Mouse (Mus musculus) stomach, embryonic 16.5 days (tissue): ENCODE results near the gene Casp8ap2. TPM values are rescaled to one million over a fixed set of nuclear protein-coding genes. Genes with fewer than 3 reads are reported as not detected.
A peak's percentile ranks its signal among the peaks of the same experiment; 100 is the strongest.

Experiments
- ATAC-seq: fragments of 200-750 bp; cut with Nextera tagmentation; 2 replicates; pipeline ENCODE4 v1.8.0; 2017; ENCODE audit warnings: moderate number of reproducible peaks, moderate TSS enrichment; ENCODE audit not compliant: insufficient read depth, low FRiP score
- H3K27ac ChIP-seq: fragments of 300-500 bp; sonication (generic); 2 replicates; pipeline ENCODE4 v1.5.1; 2014; ENCODE audit warnings: low read length
- H3K27me3 ChIP-seq: fragments of 300-500 bp; sonication (generic); 2 replicates; pipeline ENCODE4 v1.6.1; 2014; ENCODE audit warnings: low read length, control low read depth, mixed read lengths; ENCODE audit not compliant: control insufficient read depth, insufficient read depth
- H3K36me3 ChIP-seq: fragments of 300-500 bp; sonication (generic); 2 replicates; pipeline ENCODE4 v1.6.1; 2014; ENCODE audit warnings: low read length; ENCODE audit not compliant: control insufficient read depth, insufficient read depth
- H3K4me1 ChIP-seq: fragments of 300-500 bp; sonication (generic); 2 replicates; pipeline ENCODE4 v1.6.1; 2014; ENCODE audit warnings: low read length, control low read depth, mixed read lengths; ENCODE audit not compliant: control insufficient read depth, insufficient read depth
- H3K4me2 ChIP-seq: fragments of 300-500 bp; sonication (generic); 2 replicates; pipeline ENCODE4 v1.6.1; 2014; ENCODE audit warnings: low read depth, low read length, mixed read lengths
- H3K4me3 ChIP-seq: fragments of 300-500 bp; sonication (generic); replicated peaks from 2 replicates; pipeline ENCODE4 v1.5.1; 2014; ENCODE audit warnings: mild to moderate bottlenecking, low read length
- H3K9ac ChIP-seq: fragments of 300-500 bp; sonication (generic); 2 replicates; pipeline ENCODE4 v1.6.1; 2014; ENCODE audit warnings: low read length
- H3K9me3 ChIP-seq: fragments of 300-500 bp; sonication (generic); replicated peaks from 2 replicates; pipeline ENCODE4 v1.6.1; 2016; ENCODE audit warnings: low read length, control low read depth; ENCODE audit not compliant: control insufficient read depth
- WGBS: fragments of 180-500 bp; shearing (Covaris S2); extraction: QIAGEN DNeasy Blood & Tissue Kit; methylation state at CpG from one replicate; pipeline ENCODE4 v1.1.7; 2014; 5-methylcytosine and 5-hydroxymethylcytosine counted together
- polyA plus RNA-seq: library from polyadenylated mRNA; unstranded; fragments of >200 nt; fragmentation: Nextera tagmentation; extraction: Ambion mirVana; gene quantifications from 2 replicates; pipeline ENCODE4 v1.2.1, GENCODE M21; 2015

The Casp8ap2 gene
- polyA plus RNA-seq, 1 experiment from 2014 or later = 33.7 TPM

DNA sequence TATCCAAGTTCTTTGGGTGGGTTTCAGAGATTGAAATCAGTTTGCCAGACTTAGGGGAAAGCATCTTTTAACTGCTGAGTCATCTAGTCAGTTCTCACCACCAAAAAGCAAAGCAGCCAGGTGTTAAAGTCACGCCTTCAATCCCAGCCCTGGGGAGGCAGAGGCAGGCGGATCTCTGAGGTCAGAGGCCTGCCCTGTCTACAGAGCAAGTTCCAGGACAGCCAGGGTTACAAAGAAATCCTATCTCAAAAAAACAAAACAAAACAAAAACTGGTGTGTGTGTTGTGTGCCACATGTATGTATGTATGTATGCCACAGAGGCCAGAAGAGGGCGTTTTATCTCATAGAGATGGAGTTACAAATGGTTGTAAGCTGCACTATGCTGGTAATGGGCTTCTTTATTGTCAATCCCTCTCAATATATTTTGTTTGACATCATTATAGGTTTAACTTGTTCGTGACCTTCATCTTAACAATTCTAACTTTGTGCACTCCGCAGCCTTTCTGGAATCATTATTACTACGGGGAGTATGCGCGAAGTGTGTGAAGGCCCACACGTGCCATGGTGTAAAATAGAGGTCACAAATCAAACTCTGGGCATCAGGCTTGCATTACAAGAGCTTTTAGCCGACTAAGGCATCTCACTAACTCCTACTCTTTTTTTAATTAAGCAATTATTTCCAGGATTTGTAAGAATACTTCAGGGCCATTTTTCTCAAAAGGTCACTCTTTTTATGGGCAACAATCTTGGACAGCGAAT is 41.1 kb downstream of the Casp8ap2 start:
- H3K27me3 ChIP-seq = no peaks in the 10 kb centered on the region
- H3K4me2 ChIP-seq = peak overlapping the region; percentile 55
- H3K9ac ChIP-seq = peak overlapping the region; percentile 76
- peak; percentile 34; the same call in 1 of the 2 replicates for ATAC-seq
- peak overlapping the region; percentile 38; the same call in 1 of the 2 replicates for H3K27ac ChIP-seq
- H3K4me3 ChIP-seq = peak overlapping the region; percentile 80
- H3K4me1 ChIP-seq = peaks cover 6% of the 10 kb centered on the region; the same call in 1 of the 2 replicates
- H3K9me3 ChIP-seq = no peaks in the 10 kb centered on the region
- H3K36me3 ChIP-seq = no peaks in the 10 kb centered on the region
- 54% methylated on average over 11 of the region's 11 CpGs for WGBS

DNA sequence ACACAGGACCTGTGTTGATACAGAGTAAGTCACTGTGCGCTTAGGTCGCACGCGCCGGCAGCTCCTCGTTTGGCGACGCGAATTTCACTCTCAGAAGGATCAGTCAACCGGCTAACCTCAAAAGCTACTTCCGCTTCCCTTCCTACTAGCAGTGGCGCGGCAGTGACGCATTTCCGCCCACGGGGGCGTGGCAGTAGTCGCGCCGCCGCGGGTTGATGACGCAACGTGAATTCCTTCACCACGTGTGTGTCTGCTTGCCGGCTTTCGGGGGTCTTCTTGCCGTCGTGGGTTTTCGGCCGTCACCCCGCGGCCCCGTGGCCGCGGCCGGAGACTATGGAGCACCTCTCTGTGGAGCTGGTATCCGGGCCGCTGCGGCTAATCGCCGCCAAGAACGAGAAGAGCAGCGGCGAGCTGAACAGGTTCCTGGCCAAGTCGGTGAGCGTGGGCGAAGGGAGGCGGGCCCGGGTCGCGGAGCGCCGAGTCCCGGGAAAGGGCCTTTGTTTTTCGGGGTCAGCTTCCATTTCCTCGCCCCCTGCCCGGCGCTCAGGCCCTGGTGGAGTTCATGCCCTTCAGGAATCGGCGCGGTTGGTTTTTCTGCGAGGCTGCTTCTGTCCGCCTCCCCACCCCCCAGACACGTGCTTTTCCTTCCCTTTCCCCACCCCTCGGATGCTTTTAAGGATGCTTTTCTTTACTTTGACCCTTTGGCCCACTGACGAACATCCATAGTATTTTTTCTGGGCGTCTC is 41.8 kb downstream of the Casp8ap2 start, which contains the start of gene Mdn1:
TSS of gene Mdn1 (plus strand) at position 202 of the 745 bp plus-strand sequence.
- no peaks in the 10 kb centered on the region for H3K36me3 ChIP-seq
- ATAC-seq = peak; percentile 90; the same call in 1 of the 2 replicates
- peak within 1 kb of the TSS; percentile 80 for H3K4me3 ChIP-seq
- H3K27ac ChIP-seq = peak within 1 kb of the TSS; percentile 38; the same call in 1 of the 2 replicates
- no peaks in the 10 kb centered on the region for H3K27me3 ChIP-seq
- no peaks in the 10 kb centered on the region for H3K9me3 ChIP-seq
- WGBS = under 1% methylated on average over 68 of the region's 68 CpGs
- H3K9ac ChIP-seq = peak within 1 kb of the TSS; percentile 76
- peaks cover 6% of the 10 kb centered on the region; the same call in 1 of the 2 replicates for H3K4me1 ChIP-seq
- H3K4me2 ChIP-seq = peak within 1 kb of the TSS; percentile 55

- no peak overlapping the region for H3K4me3 ChIP-seq
- H3K27me3 ChIP-seq = no peaks in the 10 kb centered on the region
- H3K4me2 ChIP-seq = no peak overlapping the region
- H3K27ac ChIP-seq = no peak overlapping the region
- 89% methylated on average over 4 of the region's 4 CpGs for WGBS
- H3K36me3 ChIP-seq = peaks cover 17% of the 10 kb centered on the region; the same call in 1 of the 2 replicates
- H3K9ac ChIP-seq = no peak overlapping the region
- no peaks in the 10 kb centered on the region for H3K4me1 ChIP-seq
- ATAC-seq = no peak
- H3K9me3 ChIP-seq = no peaks in the 10 kb centered on the region
These were observed 50.6 kb downstream of the Casp8ap2 start for GRCm38 (mm10) chr4:32665843-32666242.

GRCm38 (mm10) chr4:32668291-32668690 is 53.0 kb downstream of the Casp8ap2 start:
- no peak overlapping the region for H3K4me3 ChIP-seq
- H3K27ac ChIP-seq = no peak overlapping the region
- ATAC-seq = no peak
- H3K27me3 ChIP-seq = no peaks in the 10 kb centered on the region
- peaks cover 15% of the 10 kb centered on the region; the same call in 1 of the 2 replicates for H3K36me3 ChIP-seq
- no peak overlapping the region for H3K4me2 ChIP-seq
- WGBS = 74% methylated on average over 1 of the region's 1 CpGs
- H3K9me3 ChIP-seq = no peaks in the 10 kb centered on the region
- no peak overlapping the region for H3K9ac ChIP-seq
- H3K4me1 ChIP-seq = no peaks in the 10 kb centered on the region

- H3K36me3 ChIP-seq = peaks cover 17% of the 10 kb centered on the region; the same call in 1 of the 2 replicates
- ATAC-seq = no peak
These were observed 54.6 kb downstream of the Casp8ap2 start for GRCm38 (mm10) chr4:32669825-32670224.

DNA sequence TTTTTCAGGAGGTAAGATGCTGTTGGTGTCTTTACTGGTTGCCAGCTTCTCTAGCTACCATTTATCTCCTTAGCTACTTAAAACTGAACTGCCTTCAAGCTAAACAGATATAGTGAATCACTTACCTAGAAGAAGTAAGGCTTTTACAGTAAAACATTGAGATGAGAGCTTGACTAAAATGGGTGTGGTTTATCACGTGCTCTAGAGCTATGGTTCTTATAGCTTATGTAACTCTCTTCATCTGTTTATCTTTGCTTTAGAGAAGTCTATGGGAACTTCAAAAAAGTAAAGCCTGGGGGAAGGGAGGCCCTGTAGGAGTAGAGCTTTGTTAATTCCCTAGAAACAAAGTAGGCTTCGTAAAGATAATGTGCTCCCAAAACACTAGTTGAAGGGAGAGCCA is 58.8 kb downstream of the Casp8ap2 start:
- 79% methylated on average over 2 of the region's 2 CpGs for WGBS
- no peak overlapping the region for H3K4me3 ChIP-seq
- H3K4me1 ChIP-seq = no peaks in the 10 kb centered on the region
- peaks cover 10% of the 10 kb centered on the region; the same call in 1 of the 2 replicates for H3K36me3 ChIP-seq
- H3K27ac ChIP-seq = no peak overlapping the region
- no peak overlapping the region for H3K4me2 ChIP-seq
- no peaks in the 10 kb centered on the region for H3K27me3 ChIP-seq
- no peaks in the 10 kb centered on the region for H3K9me3 ChIP-seq
- H3K9ac ChIP-seq = no peak overlapping the region
- ATAC-seq = no peak

More at GRCm38 (mm10) chr4:32669825-32670224, 54.6 kb downstream of the Casp8ap2 start:
- Histone ChIP-seq H3K4me1 (no peaks in the 10 kb centered on the region), H3K4me3 (no peak overlapping the region), H3K9me3 (no peaks in the 10 kb centered on the region), H3K9ac (no peak overlapping the region), H3K4me2 (no peak overlapping the region), H3K27me3 (no peaks in the 10 kb centered on the region), H3K27ac (no peak overlapping the region)
- 75% methylated on average over 2 of the region's 2 CpGs for WGBS

DNA sequence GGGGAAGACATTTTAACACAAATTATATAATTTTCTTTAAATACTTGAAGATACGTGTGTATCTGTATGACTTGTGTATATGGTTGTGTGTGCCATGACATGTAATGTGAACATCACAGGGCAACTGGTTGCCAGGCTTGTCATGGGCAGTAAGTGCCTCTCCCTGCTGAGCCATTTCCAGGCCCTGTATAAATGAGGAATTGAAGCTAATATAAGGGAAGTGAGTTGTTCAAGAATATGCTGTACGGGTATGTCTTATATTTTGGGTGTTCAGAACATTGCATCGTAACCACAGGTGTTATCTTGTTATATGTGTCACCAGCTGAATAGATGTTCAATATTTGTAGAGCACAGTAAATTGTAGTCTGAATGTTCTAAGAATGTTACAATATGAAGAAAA is 62.2 kb downstream of the Casp8ap2 start:
- Histone ChIP-seq H3K27me3 (no peaks in the 10 kb centered on the region), H3K9ac (no peak overlapping the region), H3K4me3 (no peak overlapping the region), H3K36me3 (peaks cover 14% of the 10 kb centered on the region; the same call in 1 of the 2 replicates), H3K4me2 (no peak overlapping the region), H3K27ac (no peak overlapping the region), H3K9me3 (no peaks in the 10 kb centered on the region), H3K4me1 (no peaks in the 10 kb centered on the region)
- ATAC-seq = no peak
- 90% methylated on average over 3 of the region's 3 CpGs for WGBS

- Histone ChIP-seq H3K4me3 (no peak overlapping the region), H3K9me3 (no peaks in the 10 kb centered on the region), H3K27ac (no peak overlapping the region), H3K4me1 (peaks cover 7% of the 10 kb centered on the region; the same call in 1 of the 2 replicates), H3K36me3 (peaks cover 16% of the 10 kb centered on the region; the same call in 1 of the 2 replicates), H3K4me2 (no peak overlapping the region), H3K9ac (no peak overlapping the region), H3K27me3 (no peaks in the 10 kb centered on the region)
- ATAC-seq = no peak
- WGBS = 80% methylated on average over 3 of the region's 3 CpGs
These were observed 65.6 kb downstream of the Casp8ap2 start for GRCm38 (mm10) chr4:32680843-32681242.

DNA sequence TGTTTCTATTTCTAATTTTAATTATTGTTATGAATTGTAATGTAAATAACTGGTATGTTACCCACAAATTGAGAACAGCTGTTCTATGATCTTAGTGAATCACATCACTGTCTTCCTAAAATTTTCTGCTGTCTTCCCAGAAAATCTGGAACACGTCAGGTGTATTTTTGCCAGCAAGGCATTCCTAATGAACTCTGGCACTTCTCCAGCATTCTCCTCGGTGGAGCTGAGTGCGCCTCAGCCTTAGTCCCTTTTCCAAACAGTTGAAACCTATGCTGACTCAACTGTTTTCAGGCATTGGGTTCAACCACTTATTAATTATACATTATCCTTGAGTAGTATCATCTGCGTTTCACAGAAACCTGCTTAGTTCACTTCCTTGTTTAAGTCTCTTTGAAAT is 67.2 kb downstream of the Casp8ap2 start:
- Histone ChIP-seq H3K9ac (no peak overlapping the region), H3K27me3 (no peaks in the 10 kb centered on the region), H3K9me3 (no peaks in the 10 kb centered on the region), H3K4me1 (peaks cover 7% of the 10 kb centered on the region; the same call in 1 of the 2 replicates), H3K36me3 (peaks cover 11% of the 10 kb centered on the region; the same call in 1 of the 2 replicates), H3K4me2 (no peak overlapping the region), H3K4me3 (no peak overlapping the region), H3K27ac (no peak overlapping the region)
- 50% methylated on average over 4 of the region's 4 CpGs for WGBS
- no peak for ATAC-seq
